Mouse (Mus musculus) B cell, adult (primary cell): ENCODE results near the gene Isca1. TPM values are rescaled to one million over a fixed set of nuclear protein-coding genes. Genes with fewer than 3 reads are reported as not detected.

Experiments used
- total RNA-seq: library from RNA; stranded (reverse); gene quantifications from 4 replicates; pipeline ENCODE4 v1.2.4, GENCODE M21; 2023; ENCODE audit not compliant: inconsistent age

Gene Isca1
- total RNA-seq, result 86.8 to 92.3 TPM (median 91.0 TPM) in 4 replicates

DNA sequence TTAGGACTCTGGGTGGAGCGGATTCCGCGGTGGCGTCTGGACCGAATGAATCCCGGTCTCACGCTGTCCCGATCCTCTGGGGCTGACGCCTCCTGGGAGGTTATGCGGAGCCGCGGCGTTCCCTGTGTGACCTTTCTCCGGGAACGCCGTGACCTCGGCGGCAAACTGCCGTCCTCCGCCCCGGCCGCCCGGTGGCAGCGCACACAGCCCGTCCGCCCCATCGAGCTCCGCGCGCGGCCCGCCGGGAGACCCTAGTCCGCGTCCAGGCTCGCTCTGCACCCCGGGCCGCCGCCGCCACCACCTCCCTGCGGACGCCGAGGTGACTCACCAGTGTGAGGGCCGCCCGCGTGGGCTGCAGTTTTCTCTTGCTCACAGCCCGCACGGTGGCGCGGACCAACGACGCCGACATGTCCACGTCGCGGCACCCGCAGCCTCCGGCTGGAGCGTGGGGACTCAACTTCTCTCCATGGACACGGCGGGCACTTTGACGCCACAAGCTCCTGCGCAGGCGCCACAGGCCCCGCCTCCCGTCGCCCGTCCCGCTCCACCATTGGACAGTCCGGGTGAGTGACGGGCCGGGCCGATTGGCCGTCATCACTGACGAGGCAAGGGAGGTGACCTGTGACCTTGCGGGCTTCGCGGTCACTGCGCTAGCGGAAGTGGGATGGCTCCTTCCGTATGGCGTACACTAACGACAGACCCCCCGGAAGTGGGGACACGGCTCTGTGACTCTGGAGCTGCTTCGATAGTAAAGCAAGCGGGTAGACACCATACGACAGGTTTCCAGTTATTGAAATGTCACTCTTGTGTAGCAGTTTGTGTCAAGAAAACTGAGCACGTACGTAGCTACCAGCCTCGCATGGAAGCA is at the start of gene Isca1:
Gene Isca1, minus strand, starts transcription at position 515 of the 868 bp plus-strand sequence.

DNA sequence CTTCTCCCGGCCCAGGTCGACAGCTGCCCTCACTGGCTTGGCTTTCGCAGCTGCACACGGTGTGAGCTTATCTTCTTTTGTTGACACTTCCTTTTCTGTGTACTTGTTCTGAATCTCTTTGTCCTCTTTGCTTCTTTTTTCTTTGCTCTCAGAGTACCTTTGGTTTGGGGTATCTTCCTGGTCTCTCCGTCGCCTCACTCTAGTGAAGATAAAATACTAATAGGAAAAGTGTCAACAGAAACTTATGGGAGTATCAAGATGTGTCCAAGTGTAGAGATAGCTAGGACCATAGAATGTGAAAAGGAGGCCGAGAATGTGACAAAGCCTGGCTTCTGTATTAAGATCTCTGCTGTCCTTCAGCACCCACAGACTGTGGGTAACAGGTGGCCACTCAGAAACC is 12.5 kb upstream of the Isca1 start, which contains the start of gene Gm49354:
Gene Gm49354, minus strand, starts transcription at position 101 of the 400 bp plus-strand sequence.

DNA sequence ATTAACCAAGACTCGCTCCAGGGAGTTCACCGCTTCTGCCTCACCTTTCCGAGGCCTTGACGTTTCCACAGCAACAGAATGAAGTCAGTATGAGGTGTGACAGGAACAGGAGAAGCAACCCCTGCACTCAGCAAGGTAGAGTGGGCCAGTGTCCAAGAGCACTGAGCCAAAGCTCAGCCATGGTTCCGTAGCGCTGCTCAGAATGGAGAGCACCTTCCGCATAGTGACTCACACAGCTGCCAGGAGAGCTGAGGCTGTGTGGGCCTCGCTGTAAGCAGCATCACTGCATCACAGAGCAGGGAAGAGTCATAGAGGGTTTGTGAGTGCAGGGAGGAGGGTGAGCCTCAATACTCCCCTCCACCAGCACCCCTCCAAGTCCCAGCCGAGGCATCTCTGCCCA is 22.9 kb downstream of the Isca1 start, which contains the start of gene 1700014D04Rik:
Gene 1700014D04Rik, minus strand, starts transcription at position 42 of the 400 bp plus-strand sequence.

DNA sequence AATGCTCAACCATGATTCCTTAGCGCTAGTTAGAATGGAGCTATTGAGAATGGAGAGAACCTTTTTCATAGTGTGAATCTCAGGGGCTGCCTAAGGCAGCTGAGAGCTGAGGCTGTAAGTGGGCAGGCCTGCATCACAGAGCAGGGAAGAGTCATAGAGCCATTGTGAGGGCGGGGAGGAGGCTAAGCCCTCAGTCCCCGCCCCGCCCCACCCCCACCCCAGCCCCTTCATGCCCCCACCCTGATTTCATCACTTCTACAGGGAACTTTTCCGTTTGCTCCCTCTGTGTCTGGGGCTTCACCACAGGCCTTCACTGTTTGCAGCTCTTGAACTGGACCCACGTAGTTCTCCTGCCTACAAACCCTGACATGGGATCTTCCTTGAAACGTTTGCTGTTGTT is 38.0 kb downstream of the Isca1 start, which contains the start of gene Spata31d1d:
Gene Spata31d1d, minus strand, starts transcription at position 101 of the 400 bp plus-strand sequence.

DNA sequence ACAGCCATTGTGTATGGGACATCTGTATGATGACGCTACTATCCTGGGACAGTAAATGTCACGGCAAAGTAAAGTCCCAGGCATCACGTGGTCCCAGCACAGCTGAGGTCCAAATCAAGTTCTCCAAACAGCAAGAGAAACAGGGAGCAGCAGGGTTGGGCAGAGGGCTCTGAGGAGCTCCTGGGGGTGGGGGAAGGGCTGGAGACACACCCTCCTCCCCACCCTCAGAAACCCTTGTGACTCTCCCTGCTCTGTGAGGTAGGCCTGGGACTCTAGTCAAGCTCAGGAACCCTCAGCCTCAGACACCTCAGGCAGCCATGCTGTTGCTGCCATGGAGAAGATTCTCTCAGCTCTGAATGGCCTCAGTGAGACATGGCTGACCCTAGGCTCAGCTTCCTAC is 57.6 kb downstream of the Isca1 start, which contains the start of gene Spata31d1b:
Gene Spata31d1b, plus strand, starts transcription at position 301 of the 400 bp plus-strand sequence.

DNA sequence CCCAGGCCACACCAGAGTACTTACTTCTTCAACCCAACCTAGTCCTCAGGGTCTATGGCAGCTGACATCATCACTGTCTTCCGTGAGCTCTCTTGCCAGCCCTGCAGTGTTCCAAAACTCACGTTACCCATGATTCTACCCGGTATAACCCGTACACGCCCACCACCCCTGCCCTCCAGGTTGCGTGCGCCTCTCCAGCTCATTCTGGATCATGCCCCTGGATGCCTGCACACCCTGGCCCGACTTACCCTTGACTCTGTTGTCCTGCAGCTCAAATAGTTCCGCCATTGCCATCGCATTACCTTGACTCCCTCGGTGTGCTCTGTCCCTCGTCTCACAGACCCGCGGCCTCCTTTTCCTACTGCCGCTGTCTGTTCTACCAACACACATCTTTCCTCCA is 59.4 kb downstream of the Isca1 start, which contains the start of gene Spata31d1a:
Gene Spata31d1a, minus strand, starts transcription at position 101 of the 400 bp plus-strand sequence.

Other genes with a start within 250 kb of the Isca1 start
- 50.1 to 58.1 TPM (median 52.2 TPM) in 4 replicates for gene Agtpbp1, start 184.6 kb downstream of the Isca1 start, total RNA-seq
- gene Naa35, start 184.6 kb downstream of the Isca1 start, total RNA-seq, result 64.0 to 86.5 TPM (median 78.1 TPM) in 4 replicates
- gene Golm1, start 94.0 kb downstream of the Isca1 start, total RNA-seq, result 23.7 to 26.3 TPM (median 25.1 TPM) in 4 replicates
- gene 4921517D22Rik, start 75.7 kb downstream of the Isca1 start, total RNA-seq, result not detected in 4 replicates
- gene Spata31d1a, start 59.5 kb downstream of the Isca1 start, total RNA-seq, result not detected in 4 replicates
- not detected in 4 replicates for gene Spata31d1b, start 57.5 kb downstream of the Isca1 start, total RNA-seq
- gene Spata31d1d, start 38.1 kb downstream of the Isca1 start, total RNA-seq, result not detected in 4 replicates
- 0.70 TPM in 1 of 4 replicates, not detected in the others for gene 1700014D04Rik, start 23.1 kb downstream of the Isca1 start, total RNA-seq
- gene Gm49354, start 12.4 kb upstream of the Isca1 start, total RNA-seq, result not detected in 4 replicates
- gene Tut7, start 53.3 kb upstream of the Isca1 start, total RNA-seq, result 234 to 279 TPM (median 245 TPM) in 4 replicates